Mouse (Mus musculus): ENCODE measurements around the gene Sh3bp1. TPM values are rescaled to one million over a fixed set of nuclear protein-coding genes. Genes with fewer than 3 reads are reported as not detected.

The Sh3bp1 gene
- total RNA-seq (2021): 10 to 100 TPM; 14.6 to 16.4 TPM
- long read RNA-seq, experiment 1, partial matches to known transcripts: 0 of 5 reads
- long read RNA-seq, experiment 1, other reads (novel, unspliced or antisense): 1 of 5 reads
- long read RNA-seq, experiment 2, transcript Sh3bp1-201 (18 exons, 2,375 nt): major isoform, 9 of 14 reads
- long read RNA-seq, experiment 2, partial matches to known transcripts: 3 of 14 reads
- long read RNA-seq, experiment 2, other reads (novel, unspliced or antisense): 1 of 14 reads

DNA sequence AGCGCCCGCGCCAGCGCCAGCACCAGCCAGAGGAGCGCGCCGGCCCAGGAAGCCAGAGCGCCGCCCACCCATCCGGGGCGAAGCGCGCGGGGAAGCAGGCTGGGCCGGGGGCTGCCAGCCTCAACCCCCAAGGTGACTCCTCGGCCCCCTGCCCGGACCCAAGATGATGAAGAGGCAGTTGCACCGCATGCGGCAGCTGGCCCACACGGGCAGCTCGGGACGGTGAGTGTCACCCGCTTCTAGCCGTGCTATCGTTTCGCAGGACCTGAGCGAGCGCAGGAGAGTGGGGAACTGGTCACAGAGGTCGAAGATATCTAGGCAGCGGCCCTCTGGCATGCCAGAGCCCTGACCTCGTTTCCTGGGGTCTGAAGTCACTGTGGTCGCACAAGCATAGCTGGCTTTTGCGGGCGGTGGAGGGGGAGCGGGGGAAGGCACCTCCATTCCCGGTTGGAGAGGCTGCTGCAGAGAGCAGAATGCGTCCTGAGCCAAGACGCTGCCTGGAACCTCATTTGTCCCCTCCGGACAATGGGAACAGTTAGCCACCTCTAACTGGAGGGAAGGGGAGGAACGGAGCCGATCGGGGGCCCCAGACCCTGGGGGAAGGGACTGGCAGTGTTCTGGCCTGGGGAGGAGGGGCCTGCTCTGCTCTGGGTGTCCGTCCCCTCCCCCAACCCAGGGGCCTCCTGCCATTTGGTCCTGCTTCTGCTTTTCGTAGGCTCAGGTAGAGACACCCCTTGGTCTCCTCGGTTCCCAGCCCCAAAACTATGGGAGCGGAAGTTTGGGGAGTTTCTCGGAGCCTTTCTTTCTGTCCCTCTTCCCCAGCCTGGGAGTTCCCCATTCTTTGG, at the start of gene Sh3bp1:
Gene Sh3bp1, plus strand, starts transcription at position 29 of the 845 bp plus-strand sequence.
- DNase-seq (ENCODE audit: low spot score in 2 of 2): peak; percentile 65 to 77

DNA sequence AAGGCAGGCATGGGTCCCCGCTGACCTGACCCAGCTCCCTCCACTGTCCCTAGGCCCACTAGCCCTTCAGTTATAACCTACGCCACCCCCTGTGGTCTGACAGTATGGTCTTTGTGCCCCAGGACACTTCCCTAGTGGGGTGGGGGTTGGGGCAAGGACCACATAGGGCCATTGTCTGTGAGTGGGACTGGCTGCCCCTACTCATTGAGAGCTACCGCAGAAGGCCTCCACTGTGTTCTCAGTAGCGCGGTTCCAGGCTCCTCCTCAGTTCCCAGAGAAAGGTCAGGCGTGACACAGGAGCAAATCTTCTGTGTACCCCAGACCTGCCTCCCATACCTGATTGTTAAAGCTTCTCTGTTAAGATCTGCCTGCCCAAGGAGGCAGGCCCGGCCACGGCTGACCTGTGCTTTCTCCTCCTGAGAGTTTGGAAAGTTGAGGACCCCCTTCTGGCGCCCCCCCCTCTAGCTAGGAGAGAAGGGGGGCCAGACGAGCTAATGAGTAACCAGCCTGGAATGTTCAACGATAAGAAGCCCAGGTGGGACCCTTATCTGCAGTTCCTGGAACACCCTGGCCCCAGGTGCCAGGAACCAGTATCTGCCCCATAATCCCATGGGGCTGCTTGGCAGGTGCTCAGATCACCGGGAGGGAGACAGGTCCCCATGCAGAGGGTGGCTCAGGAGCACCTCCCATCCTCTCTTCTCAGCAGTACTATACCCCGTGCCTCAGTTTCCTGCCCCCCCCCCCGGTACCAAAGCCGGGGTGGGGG, 49.3 kb upstream of the Sh3bp1 start:
- DNase-seq (ENCODE audit: low spot score in 2 of 2): no peak

DNA sequence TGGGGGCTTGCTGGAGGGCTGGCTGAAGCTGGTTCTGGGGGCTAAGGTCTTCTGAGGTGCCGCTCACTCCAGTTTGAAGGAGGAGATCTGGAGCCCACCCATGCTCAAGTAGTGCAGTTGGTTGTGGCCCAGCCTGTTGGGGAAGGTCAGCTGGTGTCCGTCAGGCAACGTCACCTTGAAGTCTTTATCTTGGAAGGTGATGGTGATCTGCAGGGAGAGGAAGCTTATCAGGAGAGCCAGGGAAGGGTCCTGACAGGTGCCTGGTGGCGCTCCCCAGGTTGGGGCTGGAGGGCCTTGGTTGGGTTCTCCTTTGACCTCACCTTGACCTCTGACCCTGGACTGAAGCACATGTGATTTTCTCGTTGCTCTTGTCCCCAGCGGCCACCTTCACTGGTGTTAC, 48.6 kb upstream of the Sh3bp1 start:
- no peak for DNase-seq (ENCODE audit: low spot score in 2 of 2)

DNA sequence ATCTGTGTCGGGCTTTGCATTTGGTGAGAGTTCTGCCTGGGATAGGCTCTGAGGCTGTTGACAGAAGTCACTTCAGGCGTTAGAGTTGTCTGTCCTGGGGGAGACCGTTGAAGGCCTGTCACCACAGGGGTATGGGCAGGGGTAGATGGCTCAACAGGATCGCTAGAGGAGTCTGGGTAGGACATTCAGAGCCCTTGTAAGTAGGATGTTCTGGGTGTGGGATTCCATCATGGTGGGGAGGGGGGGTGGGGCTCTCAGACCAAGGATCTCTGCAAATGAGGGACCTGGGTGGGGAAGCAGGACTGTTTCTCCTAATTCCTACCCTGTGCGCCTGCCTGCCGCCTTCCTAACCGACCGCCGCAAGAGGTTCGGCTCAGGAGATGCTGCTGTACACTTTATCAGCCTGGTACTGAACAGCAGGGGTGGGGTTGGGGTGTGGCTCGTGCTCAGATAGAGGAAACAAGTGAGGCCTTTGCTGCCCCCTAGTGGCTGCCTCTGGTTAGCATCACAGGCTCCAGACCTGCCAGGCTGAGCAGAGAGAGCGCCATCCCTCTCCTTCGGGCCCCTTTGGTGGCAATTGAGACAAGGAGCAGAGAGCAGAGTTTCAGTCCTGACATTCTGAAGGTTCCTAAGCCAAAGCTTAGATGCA, 47.9 kb upstream of the Sh3bp1 start:
- peak; percentile 89 to 93 for DNase-seq (ENCODE audit: low spot score in 2 of 2)

DNA sequence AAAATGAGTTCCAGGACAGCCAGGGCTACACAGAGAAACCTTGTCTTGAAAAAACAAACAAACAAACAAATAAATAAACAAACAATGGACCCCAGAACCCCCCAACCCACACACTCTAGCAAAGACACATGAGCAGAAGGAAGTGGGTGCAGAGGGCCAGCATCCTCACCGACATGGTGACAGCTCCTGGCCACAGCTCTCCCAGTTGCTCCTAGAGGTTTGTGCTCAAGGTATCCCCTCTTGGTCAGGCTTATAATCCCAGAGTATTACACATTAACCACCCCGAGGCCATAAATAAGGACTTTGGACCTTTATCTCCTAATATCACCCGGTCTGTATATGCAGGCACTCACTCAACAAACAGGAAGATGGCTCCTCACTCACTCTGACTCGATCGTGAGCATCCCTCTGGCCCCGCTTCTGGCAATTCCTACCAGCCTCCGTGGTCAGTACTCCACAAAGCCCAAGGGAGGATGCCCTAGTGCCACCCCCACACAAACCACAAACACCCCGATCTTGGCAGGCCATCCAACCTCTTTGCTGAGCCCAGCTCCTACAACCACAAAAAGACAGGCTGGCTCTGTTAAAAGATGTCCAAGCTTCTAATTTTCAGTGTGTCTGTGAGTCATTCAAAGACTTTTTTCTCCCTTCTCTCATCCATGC, 44.1 kb upstream of the Sh3bp1 start, which contains the start of gene Lgals2:
Gene Lgals2, minus strand, starts transcription at position 227 of the 663 bp plus-strand sequence.
- DNase-seq (ENCODE audit: low spot score in 2 of 2): no peak

DNA sequence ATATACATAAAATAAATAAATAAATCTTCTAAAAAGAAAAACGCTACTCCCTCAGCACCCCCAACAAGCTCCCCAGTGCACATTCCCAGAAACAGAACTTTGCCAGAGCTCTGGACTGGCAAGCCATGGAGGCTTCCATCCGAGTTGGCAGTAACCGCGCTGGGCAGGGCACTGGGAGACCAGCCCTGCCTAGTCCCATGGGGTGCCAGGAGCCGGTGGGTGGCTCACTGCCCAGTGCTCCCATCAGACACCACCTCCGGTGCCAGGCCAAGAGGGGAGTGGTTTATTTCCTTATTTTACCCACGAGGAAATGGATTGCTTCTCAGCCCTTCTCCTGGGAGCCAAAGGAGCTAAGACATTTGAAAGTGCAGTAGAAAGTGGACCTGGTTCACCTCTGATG, 42.6 kb upstream of the Sh3bp1 start:
- no peak for DNase-seq (ENCODE audit: low spot score in 2 of 2)

DNA sequence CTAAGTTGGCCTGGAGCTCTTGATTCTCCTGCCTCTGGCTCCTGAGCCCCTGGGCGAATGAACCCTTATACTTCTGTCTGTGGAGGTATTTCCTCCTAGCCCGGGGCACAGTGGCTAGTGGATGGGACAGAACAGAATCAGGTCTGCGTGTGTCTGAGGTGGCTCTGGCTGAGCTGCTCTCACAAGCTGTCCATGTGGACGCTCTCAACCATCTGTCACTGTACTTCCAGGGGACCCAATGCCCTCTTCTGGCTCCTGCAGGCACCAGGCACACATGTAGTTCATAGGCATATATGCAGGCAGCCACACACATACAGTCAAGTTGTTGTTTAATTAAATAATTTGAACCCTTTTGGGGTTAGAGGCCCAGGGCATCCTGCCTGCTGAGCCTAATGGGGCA, 40.3 kb upstream of the Sh3bp1 start:
- no peak for DNase-seq (ENCODE audit: low spot score in 2 of 2)

DNA sequence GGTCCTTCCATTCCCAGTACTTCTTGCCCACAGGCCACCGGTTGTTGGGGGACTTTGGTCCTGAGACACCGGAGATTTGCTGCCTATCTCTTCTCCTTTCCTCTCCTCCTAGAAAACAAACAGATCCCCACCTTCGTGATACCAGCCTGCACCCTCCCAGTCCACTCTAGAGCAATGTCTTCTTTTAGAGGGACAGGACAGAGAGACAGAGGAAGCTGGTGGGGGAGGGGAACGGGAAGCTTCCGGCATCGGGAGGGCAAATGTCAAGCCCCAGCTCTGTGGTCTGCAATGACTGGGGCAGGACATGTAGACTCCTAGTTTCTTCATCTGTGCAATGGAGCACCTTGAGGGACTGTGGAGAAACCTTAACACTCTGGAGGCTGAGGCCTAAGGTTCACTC, 39.9 kb upstream of the Sh3bp1 start:
- no peak for DNase-seq (ENCODE audit: low spot score in 2 of 2)

DNA sequence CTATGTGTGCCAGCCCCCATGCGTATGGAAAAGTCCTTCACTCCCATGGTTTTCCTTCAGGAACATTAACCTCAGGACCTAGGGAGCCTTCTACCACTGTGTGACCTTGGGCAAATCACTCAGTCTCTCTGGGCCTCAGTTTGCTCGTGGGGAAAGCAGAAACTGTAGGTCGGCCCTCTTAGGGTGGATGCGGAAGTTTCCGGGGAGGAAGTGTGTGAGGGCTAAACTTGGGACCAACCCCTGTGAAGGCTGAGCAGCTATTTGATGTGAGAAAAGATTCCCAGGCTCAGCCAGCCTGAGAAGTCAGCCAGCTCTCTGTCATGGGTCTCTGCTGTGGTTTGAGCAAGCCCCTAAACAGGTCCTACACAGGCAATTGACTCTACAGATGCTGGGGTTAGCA, 37.3 kb upstream of the Sh3bp1 start:
- no peak for DNase-seq (ENCODE audit: low spot score in 2 of 2)

DNA sequence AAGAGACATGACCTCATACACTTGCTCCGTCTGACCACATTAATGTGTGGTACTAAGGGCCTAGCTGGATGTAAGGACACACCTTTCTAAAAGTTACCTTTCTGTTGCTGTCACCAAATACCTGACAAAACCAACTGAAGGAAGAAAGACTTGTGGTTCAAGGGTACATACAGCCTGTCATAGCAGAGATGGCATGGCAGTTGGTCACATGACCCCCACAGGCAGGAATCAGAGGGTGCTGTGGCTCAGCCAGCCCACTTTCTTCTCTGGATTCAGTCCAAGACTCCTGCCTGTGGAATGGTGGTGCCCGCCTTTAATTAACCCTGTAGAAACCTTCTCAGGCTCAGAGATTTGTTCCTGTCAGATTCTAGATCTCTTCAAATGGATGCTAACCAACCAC, 36.4 kb upstream of the Sh3bp1 start:
- no peak for DNase-seq (ENCODE audit: low spot score in 2 of 2)

DNA sequence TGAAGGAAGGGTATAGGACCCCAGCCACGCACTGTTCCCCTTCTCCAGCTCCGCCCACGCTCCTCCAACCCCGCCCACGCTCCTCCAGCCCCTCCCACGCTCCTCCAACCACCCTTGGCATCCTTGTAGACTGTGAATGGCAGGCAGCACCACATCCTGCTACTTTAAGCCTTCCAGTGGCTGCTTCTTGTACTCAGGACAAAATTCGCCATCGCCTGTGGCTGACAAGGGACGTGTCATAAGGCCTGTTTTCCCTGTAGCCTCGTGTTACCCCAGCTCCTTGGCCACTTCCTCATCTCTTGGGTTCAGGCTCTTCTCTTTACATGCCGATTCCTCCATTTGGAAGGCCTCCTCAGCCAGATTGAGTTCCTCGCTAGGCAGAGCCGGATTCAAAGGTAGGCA, 35.7 kb upstream of the Sh3bp1 start:
- DNase-seq (ENCODE audit: low spot score in 2 of 2): no peak

DNA sequence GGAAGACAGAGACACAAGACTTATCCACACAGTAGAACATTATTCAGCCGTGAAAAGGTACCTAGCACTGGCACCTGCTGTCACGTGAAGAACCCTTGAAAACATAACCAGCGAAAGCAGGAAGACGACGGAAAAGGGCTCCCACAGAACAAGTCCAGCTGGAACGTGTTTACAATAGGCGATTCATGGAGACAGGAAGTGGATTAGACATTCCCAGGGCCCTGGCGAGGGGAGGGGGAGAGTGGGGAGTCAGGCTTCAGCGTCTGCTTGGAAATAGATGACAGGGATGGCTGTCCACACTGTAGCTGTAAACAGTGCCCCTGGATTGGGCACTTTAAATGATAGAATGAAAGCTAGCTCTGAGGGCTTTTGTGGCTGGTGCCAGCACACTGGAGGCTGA, 31.2 kb upstream of the Sh3bp1 start:
- DNase-seq (ENCODE audit: low spot score in 2 of 2): no peak

DNA sequence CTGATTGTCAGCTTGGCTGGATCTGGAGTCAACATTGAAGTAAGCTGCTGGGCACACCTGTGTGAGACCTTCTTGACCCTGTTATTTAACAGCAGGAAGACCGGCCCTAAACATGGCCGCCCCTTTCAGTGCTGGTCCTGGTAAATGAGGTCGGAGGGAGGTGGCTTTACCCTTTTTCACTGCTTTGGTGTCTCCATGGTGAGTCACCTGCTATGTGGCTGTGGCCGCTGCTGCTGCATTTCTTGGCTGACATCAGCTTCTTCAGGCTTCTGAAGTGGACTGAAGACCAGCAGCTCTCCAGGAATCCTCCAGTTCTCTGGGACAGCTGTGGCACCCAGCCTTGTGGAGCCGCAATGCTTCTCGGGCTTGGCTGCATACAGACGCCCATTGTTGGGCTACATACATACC, 30.7 kb upstream of the Sh3bp1 start:
- no peak for DNase-seq (ENCODE audit: low spot score in 2 of 2)

DNA sequence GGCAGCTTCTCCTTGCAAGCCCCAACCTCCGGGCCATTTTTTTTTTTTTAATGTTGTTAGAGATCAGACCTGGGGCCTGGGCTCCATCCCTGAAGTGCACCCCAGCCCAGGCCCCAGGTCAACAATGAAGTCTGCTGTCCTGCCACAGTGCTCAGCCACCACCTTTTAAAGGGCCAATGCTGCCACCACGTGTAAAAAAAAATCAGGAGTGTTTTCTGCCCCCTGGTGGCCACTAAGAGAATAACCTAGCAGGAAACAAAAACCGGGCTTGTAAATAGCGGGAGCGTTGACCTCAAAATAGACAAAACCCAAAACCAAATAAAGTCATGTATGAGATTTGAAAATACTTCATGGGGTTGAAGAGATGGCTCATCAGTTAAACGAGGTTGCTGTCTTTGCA, 29.8 kb upstream of the Sh3bp1 start:
- no peak for DNase-seq (ENCODE audit: low spot score in 2 of 2)

DNA sequence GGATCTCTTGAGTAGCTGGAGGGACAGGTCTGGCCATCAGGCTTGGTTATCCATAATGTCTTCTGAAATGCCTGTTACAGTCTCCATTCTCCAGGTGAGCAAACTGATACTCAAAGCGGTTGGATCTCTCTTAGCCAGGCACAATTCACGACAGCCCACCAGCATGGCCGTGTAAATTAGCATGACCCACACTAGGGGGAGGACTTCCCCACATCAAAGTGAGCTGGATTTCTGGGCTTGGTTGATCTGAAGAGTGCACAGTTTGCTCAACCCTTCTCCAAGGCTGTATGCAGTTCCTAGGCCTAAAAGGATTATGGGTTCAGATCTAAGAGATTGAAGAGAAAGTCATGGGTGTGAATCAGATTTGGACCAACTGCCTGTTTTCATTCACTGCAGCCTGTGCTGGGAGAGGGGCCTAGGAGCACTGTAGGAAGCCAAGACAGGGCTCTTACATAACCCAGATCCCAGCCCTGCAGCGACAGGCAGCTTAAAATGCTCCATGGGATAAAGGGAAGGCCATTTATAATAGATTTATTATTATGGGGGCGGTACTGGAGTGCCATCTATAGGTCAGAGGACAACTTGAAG, 27.5 kb upstream of the Sh3bp1 start:
- DNase-seq (ENCODE audit: low spot score in 2 of 2): no peak

DNA sequence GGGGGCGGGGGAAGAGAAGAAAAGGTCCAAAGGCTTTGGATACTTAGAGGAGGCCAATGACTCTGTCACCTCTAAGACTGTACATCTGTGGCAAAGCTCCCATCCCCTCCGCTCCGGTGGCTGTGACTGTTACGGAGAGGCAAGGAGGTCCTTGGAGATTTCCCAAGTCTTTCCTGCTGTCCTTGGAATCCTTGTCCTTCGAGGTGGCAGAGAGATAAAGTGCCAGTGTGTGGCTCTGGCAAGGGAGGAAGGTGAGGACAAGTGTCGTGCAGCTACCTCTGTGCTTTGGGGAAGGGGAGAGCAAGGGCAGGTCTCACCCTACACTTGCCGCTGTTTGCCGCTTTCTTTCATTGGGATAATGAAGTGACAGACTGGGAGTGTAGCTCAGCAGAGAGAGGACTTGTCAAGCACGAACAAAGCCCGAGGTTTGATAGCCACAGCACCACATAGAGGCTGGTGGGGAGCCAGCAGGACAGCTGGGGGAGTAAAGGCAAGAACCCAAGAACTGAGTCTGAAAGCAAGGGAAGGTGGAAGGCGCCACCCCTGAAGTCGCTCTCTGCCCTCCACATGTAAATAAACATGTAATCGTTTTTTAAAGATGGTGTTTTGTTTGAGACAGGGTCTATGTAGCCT, 25.6 kb upstream of the Sh3bp1 start:
- DNase-seq (ENCODE audit: low spot score in 2 of 2): no peak

DNA sequence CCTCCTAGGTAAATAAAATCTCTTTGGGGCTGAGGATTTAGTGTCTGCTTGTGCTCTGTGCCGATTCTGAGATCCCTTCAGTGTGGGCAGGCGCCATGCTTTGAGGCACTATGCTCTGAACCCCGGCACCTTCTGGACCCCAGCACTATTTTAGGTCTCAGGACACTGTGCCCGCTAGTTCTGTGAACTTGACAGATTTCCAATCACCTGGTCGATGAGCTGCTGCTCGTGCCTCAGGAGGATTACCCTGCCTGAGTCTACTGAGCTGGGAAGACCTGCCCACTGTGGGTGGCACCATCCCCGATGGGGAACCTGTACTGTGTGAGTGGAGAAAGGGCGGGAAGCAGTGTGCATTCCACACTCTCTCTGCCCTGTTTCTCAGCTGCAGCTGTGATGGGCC, 24.6 kb upstream of the Sh3bp1 start:
- no peak for DNase-seq (ENCODE audit: low spot score in 2 of 2)

DNA sequence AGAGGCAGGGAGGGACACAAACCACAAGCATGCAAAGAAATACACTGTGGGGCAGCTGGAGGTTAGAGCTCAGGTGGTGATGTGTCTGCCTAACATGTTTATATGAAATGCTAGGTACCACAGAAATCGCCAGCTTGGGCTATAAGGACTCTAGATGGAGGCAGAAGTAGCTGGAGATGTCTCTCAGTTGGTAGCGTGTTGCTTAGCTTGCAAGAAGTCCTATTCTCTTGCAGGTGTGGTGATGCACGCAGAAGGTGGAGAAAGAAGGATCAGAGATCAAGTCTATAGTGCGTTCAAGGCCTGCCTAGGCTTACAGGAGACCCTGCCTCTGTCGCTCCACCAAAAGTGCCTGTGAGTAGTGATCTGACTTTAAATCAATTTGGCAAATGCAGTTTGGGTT, 24.0 kb upstream of the Sh3bp1 start:
- DNase-seq (ENCODE audit: low spot score in 2 of 2): no peak

DNA sequence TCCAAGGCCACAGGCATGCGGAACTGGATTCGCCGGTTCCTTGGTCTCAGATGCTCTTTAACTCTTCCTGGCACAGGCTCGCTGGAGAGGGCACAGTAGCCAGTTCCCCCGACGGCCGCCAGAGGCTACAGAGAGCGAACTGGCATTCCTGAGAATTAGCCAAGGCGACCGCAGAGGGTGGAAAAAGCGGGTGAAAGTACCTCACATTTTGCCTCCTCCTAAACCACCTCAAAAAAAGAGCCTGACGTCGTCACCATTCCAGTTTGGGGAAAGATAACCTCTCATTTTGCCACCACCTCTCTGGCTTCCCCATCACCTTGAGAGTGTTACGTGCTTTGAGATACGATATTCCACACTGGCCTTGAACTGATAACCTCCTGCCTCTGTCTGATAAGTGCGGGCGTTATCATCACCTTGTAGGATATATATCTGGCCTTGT, 23.3 kb upstream of the Sh3bp1 start:
- DNase-seq (ENCODE audit: low spot score in 2 of 2): peak in 1 of 2 experiments; percentile 82
